Mouse (Mus musculus) MEL (cell line): ENCODE results near the gene Cntfr. TPM values are rescaled to one million over a fixed set of nuclear protein-coding genes. Genes with fewer than 3 reads are reported as not detected.

Source experiments
- DNase-seq: peaks from one replicate; pipeline ENCODE4 v3.0.0; 2011; ENCODE audit warnings: low read depth, low spot score
- H3K27ac ChIP-seq: 2 replicates; pipeline ENCODE4 v1.5.1; 2012; ENCODE audit warnings: low read depth, mild to moderate bottlenecking, control low read depth, low read length, moderate library complexity; ENCODE audit not compliant: control insufficient read depth
- H3K27me3 ChIP-seq, 2 experiments: fragments of 150-350 bp in 1 of 2; sonication (generic) in 1 of 2; 2 replicates each; pipeline ENCODE4 v1.6.1; 2012; ENCODE audit warnings: low read length in 2 of 2, mild to moderate bottlenecking in 2 of 2, improper control_type of control experiment in 1 of 2, moderate library complexity in 1 of 2; ENCODE audit not compliant: insufficient read depth in 2 of 2, control insufficient read depth in 1 of 2
- H3K36me3 ChIP-seq, 2 experiments: 2 replicates each; pipeline ENCODE4 v1.6.1; 2012 to 2014; ENCODE audit warnings: low read length in 2 of 2, improper control_type of control experiment in 1 of 2, inconsistent platforms in 1 of 2, mild to moderate bottlenecking in 1 of 2; ENCODE audit not compliant: insufficient read depth in 2 of 2, control insufficient read depth in 1 of 2
- H3K4me1 ChIP-seq, 2 experiments: fragments of 150-350 bp in 1 of 2; sonication (generic) in 1 of 2; 2 replicates each; pipeline ENCODE4 v1.6.1; 2012; ENCODE audit warnings: low read length in 2 of 2, improper control_type of control experiment in 1 of 2, mild to moderate bottlenecking in 1 of 2; ENCODE audit not compliant: insufficient read depth in 2 of 2, control insufficient read depth in 1 of 2
- H3K4me3 ChIP-seq, 2 experiments: fragments of 150-350 bp in 1 of 2; sonication (generic) in 1 of 2; 2 replicates each; pipeline ENCODE4 v1.5.1; 2012; ENCODE audit warnings: low read depth in 2 of 2, low read length in 2 of 2, mild to moderate bottlenecking in 2 of 2, moderate library complexity in 2 of 2, control low read depth in 1 of 2, improper control_type of control experiment in 1 of 2; ENCODE audit not compliant: control insufficient read depth in 1 of 2, insufficient read depth in 1 of 2
- H3K79me2 ChIP-seq: 2 replicates; pipeline ENCODE4 v1.6.1; 2012; ENCODE audit warnings: mild to moderate bottlenecking, low read length, moderate library complexity; ENCODE audit not compliant: control insufficient read depth, poor library complexity, insufficient read depth
- H3K9ac ChIP-seq: 2 replicates; pipeline ENCODE4 v1.6.1; 2012; ENCODE audit warnings: low read depth, mild to moderate bottlenecking, control low read depth, low read length, moderate library complexity; ENCODE audit not compliant: control insufficient read depth, poor library complexity, severe bottlenecking
- H3K9me3 ChIP-seq: fragments of 150-350 bp; sonication (generic); replicated peaks from 2 replicates; pipeline ENCODE4 v1.6.1; 2012; ENCODE audit warnings: mild to moderate bottlenecking, low read length, improper control_type of control experiment, moderate library complexity; ENCODE audit not compliant: insufficient read depth
- CHD1 ChIP-seq: IDR thresholded peaks from 2 replicates; pipeline ENCODE4 v1.6.1; 2012; ENCODE audit warnings: low read depth, mild to moderate bottlenecking, inconsistent platforms, low read length, improper control_type of control experiment
- EP300 ChIP-seq, 2 experiments: IDR thresholded peaks; 2 replicates each; pipeline ENCODE4 v1.6.1; 2011; ENCODE audit warnings: improper control_type of control experiment in 2 of 2, low read length in 2 of 2, low read depth in 1 of 2, mild to moderate bottlenecking in 1 of 2
- GATA1 ChIP-seq: IDR thresholded peaks from 2 replicates; pipeline ENCODE4 v1.6.1; 2011; ENCODE audit warnings: low read depth, low read length, improper control_type of control experiment
- KAT2A ChIP-seq: conservative IDR thresholded peaks from 2 replicates; pipeline ENCODE4 v1.6.1; 2012; ENCODE audit warnings: low read depth, low read length, improper control_type of control experiment, inconsistent platforms
- POLR2AphosphoS2 ChIP-seq: IDR thresholded peaks from 2 replicates; pipeline ENCODE4 v1.6.1; 2011; ENCODE audit warnings: low read length, improper control_type of control experiment
- RCOR1 ChIP-seq: IDR thresholded peaks from 2 replicates; pipeline ENCODE4 v1.6.1; 2012; ENCODE audit warnings: low read depth, mild to moderate bottlenecking, inconsistent platforms, low read length, improper control_type of control experiment
- TAL1 ChIP-seq: IDR thresholded peaks from 2 replicates; pipeline ENCODE4 v1.6.1; 2012; ENCODE audit warnings: mild to moderate bottlenecking, inconsistent platforms, low read length, moderate library complexity, mixed read lengths
- TCF12 ChIP-seq: IDR thresholded peaks from 2 replicates; pipeline ENCODE4 v1.6.1; 2014; ENCODE audit warnings: low read depth, mild to moderate bottlenecking, inconsistent platforms, low read length, improper control_type of control experiment, moderate library complexity
- ZNF384 ChIP-seq: IDR thresholded peaks from 2 replicates; pipeline ENCODE4 v1.6.1; 2012; ENCODE audit warnings: low read depth, mild to moderate bottlenecking, inconsistent platforms, low read length, improper control_type of control experiment
- polyA plus RNA-seq, 2 experiments: library from polyadenylated mRNA; stranded (reverse) in 1 of 2; unstranded in 1 of 2; fragments of >175 nt in 1 of 2; fragments of >200 nt in 1 of 2; gene quantifications; 2 replicates each; pipeline versions ENCODE4 v1.2.1 to v1.2.4; 2012; ENCODE audit warnings: low replicate concordance in 2 of 2, low read depth in 1 of 2; ENCODE audit not compliant: insufficient read length in 2 of 2, insufficient read depth in 1 of 2, missing spikeins in 1 of 2
- total RNA-seq: library from RNA; depleted of rRNA; stranded (reverse); fragments of 300-350 nt; gene quantifications from 2 replicates; pipeline ENCODE4 v1.2.3, GENCODE M21; 2012

The Cntfr gene
- total and polyA plus RNA-seq, 3 experiments = not detected

DNA sequence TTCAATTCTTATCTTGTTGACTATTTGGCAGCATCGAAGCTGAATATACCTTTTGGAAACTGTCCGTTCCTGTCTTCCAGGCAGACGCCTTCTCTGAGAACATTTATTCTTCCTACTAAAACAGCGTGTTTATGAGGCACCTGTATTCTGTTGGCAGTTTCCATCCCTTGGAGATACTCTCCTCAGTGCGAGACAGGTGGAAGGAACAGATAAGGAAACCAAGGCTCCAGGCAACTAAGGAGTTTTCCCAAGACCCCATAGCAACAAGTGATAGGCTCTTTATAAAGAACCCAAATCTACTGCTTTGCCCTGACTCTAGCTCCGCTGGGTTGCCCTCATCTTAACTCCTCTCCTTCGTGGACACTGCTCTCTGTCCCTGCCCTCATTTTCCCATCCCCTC, 48.3 kb downstream of the Cntfr start:
- Histone ChIP-seq H3K79me2 (no peaks in the 10 kb centered on the region), H3K4me3 (no peak overlapping the region), H3K27me3 (no peaks in the 10 kb centered on the region; a peak in 1 of 4 replicates), H3K36me3 (no peaks in the 10 kb centered on the region), H3K9me3 (no peaks in the 10 kb centered on the region), H3K27ac (no peak overlapping the region), H3K9ac (no peak overlapping the region), H3K4me1 (peaks cover 4 to 10% of the 10 kb centered on the region in 2 experiments; a peak in 2 of 4 replicates)
- TF ChIP-seq TCF12 = peak; percentile 41; the same call in 1 of the 2 replicates
- TF ChIP-seq ZNF384 = no peak
- peak; percentile 38 to 51; a peak in 2 of 4 replicates for TF ChIP-seq EP300 (IDR thresholded peaks at IDR 0.05; ENCODE audit: low read depth in 1 of 2, low read length in 2 of 2)
- peak; percentile 72 for TF ChIP-seq TAL1
- TF ChIP-seq GATA1 = peak; percentile 29; the same call in 1 of the 2 replicates
- no peak for TF ChIP-seq POLR2AphosphoS2
- DNase-seq = peak; percentile 54

GRCm38 (mm10) chr4:41648157-41648556, 48.7 kb downstream of the Cntfr start:
- DNase-seq = no peak
- no peak for TF ChIP-seq CHD1
- H3K4me3 ChIP-seq = no peak overlapping the region
- no peaks in the 10 kb centered on the region; a peak in 1 of 4 replicates for H3K27me3 ChIP-seq
- no peaks in the 10 kb centered on the region for H3K36me3 ChIP-seq
- H3K79me2 ChIP-seq = no peaks in the 10 kb centered on the region
- no peaks in the 10 kb centered on the region for H3K9me3 ChIP-seq
- no peak overlapping the region for H3K27ac ChIP-seq
- H3K4me1 ChIP-seq = peaks cover 4 to 10% of the 10 kb centered on the region in 2 experiments; a peak in 2 of 4 replicates
- no peak overlapping the region for H3K9ac ChIP-seq

DNA sequence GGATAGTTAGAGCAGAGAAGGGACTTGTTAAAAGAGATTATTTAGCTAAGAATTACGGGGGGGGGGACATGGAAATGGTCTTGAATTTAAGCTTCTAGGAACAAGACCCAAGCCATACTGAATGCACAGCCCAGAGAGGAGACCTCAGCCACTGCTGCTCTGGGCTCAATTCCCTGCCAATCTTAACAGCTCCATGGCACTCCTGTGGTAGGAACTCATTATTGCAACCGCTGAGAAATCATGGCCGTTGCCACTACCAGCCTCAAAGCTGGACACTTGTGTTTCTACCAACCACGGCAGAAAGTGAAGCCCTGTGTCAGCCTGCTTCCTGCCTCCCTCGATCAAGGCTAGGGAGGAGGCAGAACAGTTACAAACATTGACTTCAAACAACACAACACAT, 51.4 kb downstream of the Cntfr start:
- Histone ChIP-seq H3K4me3 (no peak overlapping the region), H3K36me3 (no peaks in the 10 kb centered on the region), H3K9me3 (no peaks in the 10 kb centered on the region), H3K79me2 (no peaks in the 10 kb centered on the region), H3K9ac (no peak overlapping the region), H3K4me1 (peaks cover 4 to 14% of the 10 kb centered on the region in 2 experiments; a peak in 3 of 4 replicates), H3K27me3 (no peaks in the 10 kb centered on the region; a peak in 1 of 4 replicates), H3K27ac (no peak overlapping the region)
- no peak for TF ChIP-seq EP300 (IDR thresholded peaks at IDR 0.05; ENCODE audit: low read depth in 1 of 2, low read length in 2 of 2)
- no peak for TF ChIP-seq TAL1
- no peak for TF ChIP-seq RCOR1
- no peak for TF ChIP-seq KAT2A
- no peak for DNase-seq
